Mouse (Mus musculus): Measurements from ENCODE around the gene Rsrp1. TPM values are rescaled to one million over a fixed set of nuclear protein-coding genes. Genes with fewer than 3 reads are reported as not detected.
"Not testable (repeated sequence)": the region's sequence is repeated elsewhere in the genome, so short reads cannot be mapped to it uniquely, and the experiment has no call there.

The Rsrp1 gene
- total RNA-seq (2021) = 100 to 1,000 TPM; 146 to 154 TPM

- intact Hi-C loops (cut with DNase I) = no loop called here
- DNase-seq = peak; percentile 98 to 99
Observed at GRCm38 (mm10) chr4:134923258-134924018, at the start of gene Rsrp1. Rsrp1 (plus strand) TSS chr4:134923592.

- intact Hi-C loops (cut with DNase I) = no loop called here
- no peak for DNase-seq
Observed at GRCm38 (mm10) chr4:134876171-134876570, 47.2 kb upstream of the Rsrp1 start.

GRCm38 (mm10) chr4:134879410-134879981, 43.9 kb upstream of the Rsrp1 start:
- DNase-seq = peak; percentile 78 to 84
- intact Hi-C loops (cut with DNase I) = loop anchor here (2.0 kb wide), 1 partner anchor 87 kb away; no protein-coding TSS in a partner anchor

GRCm38 (mm10) chr4:134880041-134880440, 43.4 kb upstream of the Rsrp1 start:
- intact Hi-C loops (cut with DNase I) = loop anchor here (5.0 kb wide), 1 partner anchor 338 kb away; no protein-coding TSS in a partner anchor
- DNase-seq = peak in 1 of 2 experiments; percentile 27

GRCm38 (mm10) chr4:134883266-134883665, 40.1 kb upstream of the Rsrp1 start:
- peak; percentile 46 to 52 for DNase-seq
- intact Hi-C loops (cut with DNase I) = loop anchor here (5.0 kb wide), 1 partner anchor 341 kb away; no protein-coding TSS in a partner anchor

- intact Hi-C loops (cut with DNase I) = loop anchor here (5.0 kb wide), 1 partner anchor 342 kb away; no protein-coding TSS in a partner anchor
- peak; percentile 63 to 73 for DNase-seq
Observed at GRCm38 (mm10) chr4:134883808-134884207, 39.6 kb upstream of the Rsrp1 start.

- intact Hi-C loops (cut with DNase I) = loop anchor here (5.0 kb wide), 1 partner anchor 342 kb away; no protein-coding TSS in a partner anchor
- DNase-seq = peak; percentile 40 to 47
Observed at GRCm38 (mm10) chr4:134884364-134884763, 39.0 kb upstream of the Rsrp1 start.

GRCm38 (mm10) chr4:134892096-134892495, 31.3 kb upstream of the Rsrp1 start:
- intact Hi-C loops (cut with DNase I) = no loop called here

GRCm38 (mm10) chr4:134897256-134897655, 26.1 kb upstream of the Rsrp1 start:
- DNase-seq = no peak
- intact Hi-C loops (cut with DNase I) = no loop called here

More at GRCm38 (mm10) chr4:134892096-134892495, 31.3 kb upstream of the Rsrp1 start:
- DNase-seq = peak; percentile 68 to 78

GRCm38 (mm10) chr4:134901126-134901525, 22.3 kb upstream of the Rsrp1 start:
- no peak for DNase-seq
- intact Hi-C loops (cut with DNase I) = no loop called here

GRCm38 (mm10) chr4:134903046-134903445, 20.3 kb upstream of the Rsrp1 start:
- no peak for DNase-seq
- intact Hi-C loops (cut with DNase I) = no loop called here

GRCm38 (mm10) chr4:134911406-134911805, 12.0 kb upstream of the Rsrp1 start:
- not testable (repeated sequence) for DNase-seq

GRCm38 (mm10) chr4:134913413-134913812, 10.0 kb upstream of the Rsrp1 start:
- peak; percentile 65 to 81 for DNase-seq
- intact Hi-C loops (cut with DNase I) = no loop called here

More at GRCm38 (mm10) chr4:134911406-134911805, 12.0 kb upstream of the Rsrp1 start:
- intact Hi-C loops (cut with DNase I) = not testable (repeated sequence)

- no peak for DNase-seq
Observed at GRCm38 (mm10) chr4:134914122-134914863, 9.1 kb upstream of the Rsrp1 start.

GRCm38 (mm10) chr4:134914864-134915209, 8.6 kb upstream of the Rsrp1 start, which contains the start of gene Tmem50a:
Tmem50a (minus strand) TSS chr4:134915024.
- intact Hi-C loops (cut with DNase I) = no loop called here
- peak; percentile 95 to 96 for DNase-seq

More at GRCm38 (mm10) chr4:134914122-134914863, 9.1 kb upstream of the Rsrp1 start:
- intact Hi-C loops (cut with DNase I) = no loop called here

- intact Hi-C loops (cut with DNase I) = no loop called here
Observed at GRCm38 (mm10) chr4:134915223-134916050, 8.0 kb upstream of the Rsrp1 start.

GRCm38 (mm10) chr4:134917194-134917593, 6.2 kb upstream of the Rsrp1 start:
- no peak for DNase-seq
- intact Hi-C loops (cut with DNase I) = no loop called here

More at GRCm38 (mm10) chr4:134915223-134916050, 8.0 kb upstream of the Rsrp1 start:
- DNase-seq = no peak

- intact Hi-C loops (cut with DNase I) = no loop called here
- DNase-seq = peak; percentile 77 to 78
Observed at GRCm38 (mm10) chr4:134918381-134918780, 5.0 kb upstream of the Rsrp1 start.

GRCm38 (mm10) chr4:134919733-134920540, 3.5 kb upstream of the Rsrp1 start:
- intact Hi-C loops (cut with DNase I) = no loop called here
- DNase-seq = no peak

Data from heart, postnatal 10 days (tissue).